Comparison of ENCODE assay signal across 14 mouse cellular contexts in the genomic region with DNA sequence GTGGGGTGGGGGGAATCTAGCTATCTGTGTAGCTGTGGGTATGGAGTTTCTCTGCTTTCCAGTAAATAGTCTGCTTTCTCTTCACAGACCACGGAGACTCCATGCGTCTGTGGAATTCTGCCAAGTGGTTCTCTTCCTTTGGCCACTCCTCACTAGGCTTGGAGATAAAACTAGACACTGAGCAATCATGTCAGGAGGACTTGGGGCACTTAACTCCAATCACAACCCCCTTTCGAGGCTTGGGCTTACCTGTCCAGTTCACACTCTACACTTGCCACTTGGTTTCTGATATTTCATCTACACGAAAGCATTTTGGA.
DNase-seq lines count a peak whose midpoint lies in the region; ATAC-seq and TF ChIP-seq lines count a peak whose summit lies in the region.
"Had no signal": no experiment of that assay in that cellular context is flagged by ENCODE, and none has a peak within 500 bp of the region (broad histone marks: within the 10 kb centered on the region; RNA-seq: fewer than 3 reads in every experiment).

No protein-coding gene starts in this region.

- intact Hi-C loops in gastrocnemius, adult 2 months (cut with DNase I): no loop called here
- intact Hi-C loops in gastrocnemius, postnatal 36 days (cut with DNase I): no loop called here

- H3K36me3 ChIP-seq in kidney, postnatal 0 days (ENCODE audit: insufficient read depth, low read length): no peaks in the 10 kb centered on the region
- no peaks in the 10 kb centered on the region for H3K36me3 ChIP-seq in kidney, embryonic 16.5 days (ENCODE audit: insufficient read depth, low read length)
- no peaks in the 10 kb centered on the region for H3K36me3 ChIP-seq in embryonic facial prominence, embryonic 15.5 days
- no peaks in the 10 kb centered on the region for H3K36me3 ChIP-seq in intestine, embryonic 14.5 days (ENCODE audit: control insufficient read depth, insufficient read depth, low read length)
- H3K36me3 ChIP-seq: forebrain, embryonic 12.5 days; limb, embryonic 13.5 days had no signal

- no peak for TF ChIP-seq CTCF in gastrocnemius, adult 2 months (IDR thresholded peaks at IDR 0.05)
- no peak for TF ChIP-seq CTCF in kidney, postnatal 0 days (IDR thresholded peaks at IDR 0.05; ENCODE audit: low read depth)

- DNase-seq in gastrocnemius, adult 2 months: no peak
- no peak for DNase-seq in gastrocnemius, postnatal 36 days
- DNase-seq in kidney, postnatal 0 days (ENCODE audit: low spot score): peak; percentile 31
- DNase-seq in intestine, embryonic 14.5 days (ENCODE audit: low spot score): no peak
- DNase-seq in thymus, postnatal 36 days: no peak
- no peak for DNase-seq in frontal cortex, postnatal 10 days (ENCODE audit: low spot score in 2 of 2)
- DNase-seq: cerebellum, adult 2 months; right cerebral cortex, postnatal 25 days had no signal

- no peaks in the 10 kb centered on the region for H3K9me3 ChIP-seq in kidney, postnatal 0 days (replicated peaks; ENCODE audit: low read length)
- H3K9me3 ChIP-seq in kidney, embryonic 16.5 days (ENCODE audit: low read length): no peaks in the 10 kb centered on the region
- H3K9me3 ChIP-seq in embryonic facial prominence, embryonic 15.5 days (replicated peaks): no peaks in the 10 kb centered on the region
- H3K9me3 ChIP-seq in intestine, embryonic 14.5 days (ENCODE audit: control insufficient read depth, low read length): no peaks in the 10 kb centered on the region
- H3K9me3 ChIP-seq: forebrain, embryonic 12.5 days; limb, embryonic 13.5 days had no signal

- 58% methylated on average over 4 of the region's 4 CpGs for WGBS in kidney, postnatal 0 days
- WGBS in kidney, embryonic 16.5 days: 59% methylated on average over 4 of the region's 4 CpGs
- 74% methylated on average over 4 of the region's 4 CpGs for WGBS in embryonic facial prominence, embryonic 15.5 days
- 44% methylated on average over 4 of the region's 4 CpGs for WGBS in intestine, embryonic 14.5 days

- peak overlapping the region; percentile 54 for H3K4me3 ChIP-seq in gastrocnemius, adult 2 months
- 0 out of 2 replicates have a peak overlapping the region, but pooled peaks have one; percentile 8 for H3K4me3 ChIP-seq in kidney, postnatal 0 days (replicated peaks; ENCODE audit: low read depth, low read length)
- no peak overlapping the region for H3K4me3 ChIP-seq in kidney, embryonic 16.5 days (ENCODE audit: low read length)
- H3K4me3 ChIP-seq in embryonic facial prominence, embryonic 15.5 days (replicated peaks): no peak overlapping the region
- H3K4me3 ChIP-seq in intestine, embryonic 14.5 days (ENCODE audit: low read depth, low read length): no peak overlapping the region
- H3K4me3 ChIP-seq: forebrain, embryonic 12.5 days; limb, embryonic 13.5 days had no signal

- no peak overlapping the region for H3K9ac ChIP-seq in kidney, postnatal 0 days (ENCODE audit: low read depth, low read length)
- no peak overlapping the region for H3K9ac ChIP-seq in kidney, embryonic 16.5 days (replicated peaks; ENCODE audit: low read length)
- H3K9ac ChIP-seq in embryonic facial prominence, embryonic 15.5 days: no peak overlapping the region
- H3K9ac ChIP-seq in intestine, embryonic 14.5 days (ENCODE audit: low read length): no peak overlapping the region
- H3K9ac ChIP-seq: forebrain, embryonic 12.5 days; limb, embryonic 13.5 days had no signal

- peak overlapping the region; percentile 20; the same call in 1 of the 2 replicates for H3K27ac ChIP-seq in gastrocnemius, adult 2 months
- H3K27ac ChIP-seq in kidney, postnatal 0 days: no peak overlapping the region
- H3K27ac ChIP-seq in kidney, embryonic 16.5 days (ENCODE audit: low read length): no peak overlapping the region
- H3K27ac ChIP-seq in embryonic facial prominence, embryonic 15.5 days (replicated peaks): no peak overlapping the region
- peak overlapping the region; percentile 1; the same call in 1 of the 2 replicates for H3K27ac ChIP-seq in intestine, embryonic 14.5 days (ENCODE audit: low read depth)
- H3K27ac ChIP-seq: forebrain, embryonic 12.5 days; limb, embryonic 13.5 days; macrophage had no signal

- no peak for ATAC-seq in kidney, postnatal 0 days (replicated peaks; ENCODE audit: low FRiP score, low read depth)
- no peak for ATAC-seq in kidney, embryonic 16.5 days (ENCODE audit: low FRiP score, low TSS enrichment)
- ATAC-seq in embryonic facial prominence, embryonic 15.5 days (ENCODE audit: insufficient number of reproducible peaks, low FRiP score, low TSS enrichment, low read depth): no peak
- no peak for ATAC-seq in intestine, embryonic 14.5 days (replicated peaks; ENCODE audit: low FRiP score, low TSS enrichment, low read depth)
- ATAC-seq: activated CD4-positive, CD25-positive, alpha-beta regulatory T cell, adult 4 months had no signal

- H3K27me3 ChIP-seq in kidney, postnatal 0 days (ENCODE audit: insufficient read depth, low read length): no peaks in the 10 kb centered on the region
- H3K27me3 ChIP-seq in kidney, embryonic 16.5 days (ENCODE audit: insufficient read depth, low read length): no peaks in the 10 kb centered on the region
- H3K27me3 ChIP-seq in embryonic facial prominence, embryonic 15.5 days: no peaks in the 10 kb centered on the region
- no peaks in the 10 kb centered on the region for H3K27me3 ChIP-seq in intestine, embryonic 14.5 days (replicated peaks; ENCODE audit: control insufficient read depth, insufficient read depth, low read length)
- H3K27me3 ChIP-seq: forebrain, embryonic 12.5 days; limb, embryonic 13.5 days had no signal

- no peaks in the 10 kb centered on the region for H3K4me1 ChIP-seq in kidney, postnatal 0 days (replicated peaks; ENCODE audit: insufficient read depth, low read length)
- 0 out of 2 replicates have a peak, but pooled peaks cover 5% of the 10 kb centered on the region for H3K4me1 ChIP-seq in kidney, embryonic 16.5 days (ENCODE audit: insufficient read depth, low read length)
- H3K4me1 ChIP-seq in embryonic facial prominence, embryonic 15.5 days: 0 out of 2 replicates have a peak, but pooled peaks cover 4% of the 10 kb centered on the region
- peaks cover 12% of the 10 kb centered on the region; the same call in 1 of the 2 replicates for H3K4me1 ChIP-seq in intestine, embryonic 14.5 days (replicated peaks; ENCODE audit: control insufficient read depth, insufficient read depth, low read length)

- H3K4me2 ChIP-seq in kidney, postnatal 0 days (ENCODE audit: low read length): peak overlapping the region; percentile 28
- H3K4me2 ChIP-seq in kidney, embryonic 16.5 days (replicated peaks; ENCODE audit: low read depth, low read length): no peak overlapping the region; the same call in 1 of the 2 replicates
- peak overlapping the region; percentile 19; the same call in 1 of the 2 replicates for H3K4me2 ChIP-seq in embryonic facial prominence, embryonic 15.5 days (replicated peaks)
- peak overlapping the region; percentile 25; the same call in 1 of the 2 replicates for H3K4me2 ChIP-seq in intestine, embryonic 14.5 days (ENCODE audit: low read length)
- H3K4me2 ChIP-seq: forebrain, embryonic 12.5 days; limb, embryonic 13.5 days had no signal

Comparison
In these comparisons a context has a peak if more than half of its experiments do, and no peak if none do; other contexts are left out.
1. H3K4me3 ChIP-seq: peak in gastrocnemius, adult 2 months (single experiment) and kidney, postnatal 0 days (single experiment); none in kidney, embryonic 16.5 days (single experiment), embryonic facial prominence, embryonic 15.5 days (single experiment) and intestine, embryonic 14.5 days (single experiment).
2. H3K27ac ChIP-seq: peak in gastrocnemius, adult 2 months (single experiment) and intestine, embryonic 14.5 days (single experiment); none in kidney, postnatal 0 days (single experiment), kidney, embryonic 16.5 days (single experiment) and embryonic facial prominence, embryonic 15.5 days (single experiment).